Mouse (Mus musculus): ENCODE data around the gene Kpna6. TPM values are rescaled to one million over a fixed set of nuclear protein-coding genes. Genes with fewer than 3 reads are reported as not detected.
A peak's percentile ranks its signal among the peaks of the same experiment; 100 is the strongest.

Gene Kpna6
- total and polyA plus RNA-seq, 2 experiments from 2014 or later = 13.0 to 61.8 TPM

DNA sequence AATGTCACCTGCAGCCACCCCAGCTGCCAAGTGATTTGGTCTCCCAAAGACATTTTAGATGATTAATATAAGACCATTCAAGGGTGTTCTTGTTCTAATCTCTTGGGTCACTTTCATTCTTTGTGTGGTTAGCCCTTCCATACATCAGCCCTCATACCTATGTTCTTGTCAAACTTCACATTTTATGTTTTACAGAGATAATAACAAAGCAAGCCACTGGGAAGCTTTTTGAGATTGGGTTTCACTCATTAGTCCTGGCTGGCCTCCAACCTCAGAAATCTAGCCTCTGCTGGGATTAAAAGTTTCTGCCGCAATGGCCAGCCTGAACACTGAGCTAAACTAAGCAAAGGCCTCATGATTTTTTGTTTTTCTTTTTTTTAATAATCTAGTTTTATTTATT is 27.6 kb upstream of the Kpna6 start:
- H3K9ac ChIP-seq (replicated peaks; ENCODE audit: low read length) = no peak overlapping the region
- WGBS = 67% methylated on average over 1 of the region's 1 CpGs
- H3K9me3 ChIP-seq (ENCODE audit: low read length) = no peaks in the 10 kb centered on the region
- no peak overlapping the region for H3K27ac ChIP-seq
- no peak overlapping the region for H3K4me2 ChIP-seq (ENCODE audit: low read depth, low read length)
- ATAC-seq (no peak), DNase-seq (ENCODE audit: low spot score) (no peak)
- H3K36me3 ChIP-seq (ENCODE audit: insufficient read depth, low read length) = peaks cover 8% of the 10 kb centered on the region; the same call in 1 of the 2 replicates
- no peaks in the 10 kb centered on the region for H3K27me3 ChIP-seq (ENCODE audit: insufficient read depth, low read length)
- H3K4me1 ChIP-seq (ENCODE audit: insufficient read depth, low read length) = peaks cover 5% of the 10 kb centered on the region
- no peak overlapping the region for H3K4me3 ChIP-seq (ENCODE audit: low read length)
- no peak for TF ChIP-seq CTCF (IDR thresholded peaks at IDR 0.05; ENCODE audit: low read depth)

DNA sequence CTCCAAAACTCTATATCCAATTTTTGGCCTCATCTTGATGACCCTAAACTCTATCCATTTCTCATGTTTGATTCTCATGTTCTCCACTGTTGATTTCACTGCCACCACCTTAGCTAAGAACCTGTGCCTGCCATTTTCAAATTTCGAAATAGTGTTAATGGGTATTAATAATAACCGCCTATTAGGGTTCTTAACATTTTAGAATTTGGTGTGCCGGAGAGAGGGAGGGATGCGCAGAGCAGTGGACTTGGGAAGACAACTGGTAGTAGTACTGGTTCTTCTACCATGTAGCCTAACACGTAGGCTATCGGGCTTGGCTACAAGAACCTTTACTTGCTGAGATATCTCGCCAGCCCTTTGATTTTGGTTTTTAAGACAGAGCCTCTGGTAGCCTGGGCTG is 24.6 kb upstream of the Kpna6 start:
- peak overlapping the region; percentile 73 for H3K4me3 ChIP-seq (ENCODE audit: low read length)
- DNase-seq (ENCODE audit: low spot score) (no peak), ATAC-seq (no peak)
- H3K27me3 ChIP-seq (ENCODE audit: insufficient read depth, low read length) = no peaks in the 10 kb centered on the region
- peaks cover 14% of the 10 kb centered on the region; the same call in 1 of the 2 replicates for H3K36me3 ChIP-seq (ENCODE audit: insufficient read depth, low read length)
- WGBS = 85% methylated on average over 7 of the region's 7 CpGs
- H3K9me3 ChIP-seq (ENCODE audit: low read length) = no peaks in the 10 kb centered on the region
- H3K4me1 ChIP-seq (ENCODE audit: insufficient read depth, low read length) = peaks cover 5% of the 10 kb centered on the region
- no peak for TF ChIP-seq CTCF (IDR thresholded peaks at IDR 0.05; ENCODE audit: low read depth)
- H3K9ac ChIP-seq (replicated peaks; ENCODE audit: low read length) = peak overlapping the region; percentile 77
- peak overlapping the region; percentile 94 for H3K27ac ChIP-seq
- peak overlapping the region; percentile 73 for H3K4me2 ChIP-seq (ENCODE audit: low read depth, low read length)

DNA sequence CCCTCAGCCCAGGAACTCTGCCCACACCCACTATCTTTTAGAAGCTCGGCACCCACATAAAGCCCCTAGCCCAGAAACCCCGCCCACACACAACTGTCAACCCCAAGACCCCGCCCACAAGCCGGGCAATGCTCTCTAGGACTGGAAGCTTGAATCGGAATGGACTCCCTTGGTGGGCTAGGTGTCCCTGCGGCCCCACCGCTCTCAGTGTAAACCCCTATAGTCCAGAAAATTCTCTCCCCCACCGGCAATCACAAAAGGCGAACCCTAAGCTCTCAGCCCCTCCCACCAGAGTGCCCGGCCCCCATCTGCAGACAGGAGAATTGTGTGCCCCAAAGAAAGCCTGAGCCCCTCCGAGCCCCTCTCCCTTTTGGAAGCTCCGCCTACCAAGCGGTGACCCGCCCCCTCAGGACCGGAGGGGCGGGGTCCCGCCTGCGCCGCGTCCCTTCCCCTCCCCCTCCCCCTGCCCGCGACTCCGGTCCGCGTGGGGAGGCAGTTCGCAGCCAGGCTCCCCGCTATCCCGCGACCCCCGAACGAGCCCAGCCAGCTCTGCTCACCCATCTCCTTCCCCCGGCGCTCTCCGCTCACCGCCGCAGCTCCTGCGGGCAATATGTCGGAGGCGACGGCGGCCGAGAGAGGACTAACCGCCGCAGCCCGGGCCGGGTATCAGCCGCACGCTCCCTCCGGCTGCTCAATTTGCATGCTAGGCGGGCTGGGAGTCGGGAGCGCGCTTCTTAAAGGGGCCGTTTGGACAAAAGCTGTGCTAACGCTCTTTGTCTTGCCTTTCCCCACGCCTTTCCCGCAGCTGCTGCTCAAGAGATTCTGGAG is 23.8 kb upstream of the Kpna6 start, which contains the start of gene Tmem39b:
Gene Tmem39b (minus strand): TSS at position 681 of the 828 bp plus-strand sequence.
- TF ChIP-seq CTCF (IDR thresholded peaks at IDR 0.05; ENCODE audit: low read depth) = no peak
- Histone ChIP-seq H3K4me3 (ENCODE audit: low read length) (peak within 1 kb of the TSS; percentile 73), H3K27ac (peak within 1 kb of the TSS; percentile 94), H3K9me3 (ENCODE audit: low read length) (no peaks in the 10 kb centered on the region), H3K27me3 (ENCODE audit: insufficient read depth, low read length) (no peaks in the 10 kb centered on the region), H3K4me1 (ENCODE audit: insufficient read depth, low read length) (peaks cover 5% of the 10 kb centered on the region), H3K36me3 (ENCODE audit: insufficient read depth, low read length) (peaks cover 22% of the 10 kb centered on the region), H3K9ac (replicated peaks; ENCODE audit: low read length) (peak within 1 kb of the TSS; percentile 77), H3K4me2 (ENCODE audit: low read depth, low read length) (peak within 1 kb of the TSS; percentile 73)
- DNase-seq (ENCODE audit: low spot score) (peak; percentile 97), ATAC-seq (peak; percentile 91)
- WGBS = under 1% methylated on average over 47 of the region's 57 CpGs

DNA sequence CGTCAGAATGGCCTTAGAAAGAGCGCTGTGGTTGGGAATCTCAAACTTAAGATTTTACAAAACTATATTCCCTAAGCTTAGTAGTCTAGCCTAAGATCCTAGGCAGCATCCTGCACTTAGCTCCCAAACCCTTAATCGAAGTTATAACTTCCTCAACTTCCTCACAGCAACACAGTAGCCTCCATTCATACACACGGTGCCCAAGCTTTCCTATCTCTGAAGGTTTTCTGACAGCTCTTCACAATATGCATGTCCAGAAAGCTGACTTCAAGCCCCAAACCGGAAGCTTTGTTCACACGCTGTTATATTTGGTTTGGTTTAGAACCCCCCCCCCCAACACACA is 23.2 kb upstream of the Kpna6 start:
- H3K9ac ChIP-seq (replicated peaks; ENCODE audit: low read length) = peak overlapping the region; percentile 77
- DNase-seq (ENCODE audit: low spot score) (no peak), ATAC-seq (peak; percentile 1; the same call in 1 of the 2 replicates)
- H3K9me3 ChIP-seq (ENCODE audit: low read length) = no peaks in the 10 kb centered on the region
- peaks cover 24% of the 10 kb centered on the region for H3K36me3 ChIP-seq (ENCODE audit: insufficient read depth, low read length)
- H3K27ac ChIP-seq = peak overlapping the region; percentile 94
- H3K4me1 ChIP-seq (ENCODE audit: insufficient read depth, low read length) = peaks cover 5% of the 10 kb centered on the region
- H3K4me3 ChIP-seq (ENCODE audit: low read length) = peak overlapping the region; percentile 73
- peak overlapping the region; percentile 73 for H3K4me2 ChIP-seq (ENCODE audit: low read depth, low read length)
- H3K27me3 ChIP-seq (ENCODE audit: insufficient read depth, low read length) = no peaks in the 10 kb centered on the region
- WGBS = 20% methylated on average over 6 of the region's 6 CpGs
- no peak for TF ChIP-seq CTCF (IDR thresholded peaks at IDR 0.05; ENCODE audit: low read depth)

DNA sequence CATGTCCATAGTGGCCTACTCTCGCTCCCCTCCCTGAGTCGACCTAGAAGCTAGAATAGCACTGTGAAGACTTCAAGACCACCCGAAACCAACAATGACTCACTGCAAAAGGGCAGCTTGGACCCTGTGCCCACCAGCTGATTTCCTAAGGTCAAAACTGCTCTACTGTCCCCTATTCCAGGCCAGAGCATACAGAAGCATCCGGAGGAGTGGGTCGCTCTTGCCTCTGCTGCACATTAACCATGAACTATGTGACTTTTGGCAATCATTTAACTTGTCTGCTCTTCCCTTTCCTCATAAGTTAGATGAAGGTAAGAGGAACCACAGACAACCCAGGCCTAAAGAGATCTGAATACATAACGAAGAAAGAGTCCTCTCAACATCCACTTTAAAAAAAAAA is 12.0 kb upstream of the Kpna6 start:
- no peak for DNase-seq (ENCODE audit: low spot score)
- TF ChIP-seq CTCF (IDR thresholded peaks at IDR 0.05; ENCODE audit: low read depth) = no peak
- Histone ChIP-seq H3K4me3 (ENCODE audit: low read length) (no peak overlapping the region), H3K27me3 (ENCODE audit: insufficient read depth, low read length) (no peaks in the 10 kb centered on the region), H3K4me1 (ENCODE audit: insufficient read depth, low read length) (no peaks in the 10 kb centered on the region), H3K9ac (replicated peaks; ENCODE audit: low read length) (no peak overlapping the region), H3K9me3 (ENCODE audit: low read length) (no peaks in the 10 kb centered on the region), H3K4me2 (ENCODE audit: low read depth, low read length) (no peak overlapping the region), H3K27ac (no peak overlapping the region), H3K36me3 (ENCODE audit: insufficient read depth, low read length) (peaks cover 61% of the 10 kb centered on the region)
- no peak for ATAC-seq
- 97% methylated on average over 6 of the region's 6 CpGs for WGBS

DNA sequence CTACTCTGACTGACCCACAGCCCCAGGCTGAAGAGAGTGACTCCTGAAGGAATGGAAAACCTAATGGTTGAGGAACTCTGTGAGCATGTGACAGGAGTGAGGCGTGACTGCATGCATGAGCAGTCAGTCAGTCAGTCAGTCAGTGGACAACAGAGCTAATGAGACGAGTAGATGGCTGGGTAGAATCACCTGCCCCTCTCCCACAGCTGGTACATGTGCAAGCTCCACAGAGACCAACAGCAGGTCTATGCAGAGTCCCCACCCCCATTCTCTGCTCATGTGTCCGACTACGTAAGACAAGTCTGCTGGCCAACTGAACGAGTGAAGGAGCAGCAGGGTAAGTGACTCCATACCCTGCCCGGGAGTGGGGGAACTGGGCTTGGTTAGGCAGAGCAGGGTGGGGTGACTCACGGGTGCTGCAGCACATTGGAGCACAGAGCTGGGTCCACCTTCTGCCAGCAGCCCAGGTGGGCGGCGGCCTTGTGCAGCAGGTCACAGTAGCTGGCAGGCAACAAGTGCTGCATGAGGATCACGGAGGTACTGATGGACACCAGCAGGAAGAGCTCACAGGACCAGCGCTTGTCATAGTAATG is 11.4 kb upstream of the Kpna6 start:
- Histone ChIP-seq H3K4me1 (ENCODE audit: insufficient read depth, low read length) (no peaks in the 10 kb centered on the region), H3K36me3 (ENCODE audit: insufficient read depth, low read length) (peaks cover 56% of the 10 kb centered on the region), H3K4me2 (ENCODE audit: low read depth, low read length) (no peak overlapping the region), H3K4me3 (ENCODE audit: low read length) (no peak overlapping the region), H3K27me3 (ENCODE audit: insufficient read depth, low read length) (no peaks in the 10 kb centered on the region), H3K27ac (no peak overlapping the region), H3K9ac (replicated peaks; ENCODE audit: low read length) (no peak overlapping the region), H3K9me3 (ENCODE audit: low read length) (no peaks in the 10 kb centered on the region)
- TF ChIP-seq CTCF (IDR thresholded peaks at IDR 0.05; ENCODE audit: low read depth) = no peak
- no peak for DNase-seq (ENCODE audit: low spot score)
- WGBS = 87% methylated on average over 11 of the region's 11 CpGs
- no peak for ATAC-seq

DNA sequence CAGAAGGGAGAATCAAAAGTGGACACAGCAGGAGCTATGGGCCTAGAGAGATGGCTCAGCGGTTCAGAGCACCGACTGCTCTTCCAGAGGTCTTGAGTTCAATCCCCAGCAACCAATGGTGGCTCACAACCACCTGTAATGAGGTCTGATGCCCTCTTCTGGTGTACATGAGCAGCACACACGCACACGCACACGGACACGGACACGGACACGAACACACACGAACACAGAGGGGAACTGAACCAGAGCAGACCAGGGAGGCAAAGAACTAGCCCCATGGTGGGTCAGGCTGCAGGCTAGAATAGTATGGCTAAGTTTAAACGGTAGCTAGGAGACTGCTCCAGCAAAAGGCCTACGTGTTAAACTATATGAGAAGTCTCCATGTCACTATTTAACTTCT is 9.3 kb upstream of the Kpna6 start:
- peaks cover 64% of the 10 kb centered on the region for H3K36me3 ChIP-seq (ENCODE audit: insufficient read depth, low read length)
- no peak overlapping the region for H3K9ac ChIP-seq (replicated peaks; ENCODE audit: low read length)
- TF ChIP-seq CTCF (IDR thresholded peaks at IDR 0.05; ENCODE audit: low read depth) = no peak
- H3K4me1 ChIP-seq (ENCODE audit: insufficient read depth, low read length) = no peaks in the 10 kb centered on the region
- ATAC-seq (no peak), DNase-seq (ENCODE audit: low spot score) (no peak)
- H3K27ac ChIP-seq = no peak overlapping the region
- WGBS = 96% methylated on average over 11 of the region's 11 CpGs
- no peaks in the 10 kb centered on the region for H3K27me3 ChIP-seq (ENCODE audit: insufficient read depth, low read length)
- H3K9me3 ChIP-seq (ENCODE audit: low read length) = no peaks in the 10 kb centered on the region
- H3K4me3 ChIP-seq (ENCODE audit: low read length) = no peak overlapping the region
- H3K4me2 ChIP-seq (ENCODE audit: low read depth, low read length) = no peak overlapping the region
